Mouse (Mus musculus): ENCODE data around the gene Akap2.

GRCm38 (mm10) chr4:57720869-57721361 lies 3.5 kb downstream of the Akap2 start:
- no peak for TF ChIP-seq CTCF (IDR thresholded peaks at IDR 0.05; ENCODE audit: extremely low read depth, insufficient read depth, low read length)
- TF ChIP-seq POLR2A (IDR thresholded peaks at IDR 0.05; ENCODE audit: extremely low read depth, insufficient read depth, low read length) = no peak

All from cortical plate, adult 2 months (tissue).